Mouse (Mus musculus) WW6 (cell line): ENCODE measurements around the gene Fam114a2.

Source experiments
- DNase-seq: peaks from one replicate; pipeline ENCODE4 v3.0.0-alpha.2; 2013; ENCODE audit warnings: low read depth, low spot score

The Fam114a2 gene

GRCm38 (mm10) chr11:57434153-57434552, 84.3 kb downstream of the Fam114a2 start:
- DNase-seq, result peak; percentile 18
